Mouse (Mus musculus) embryonic fibroblast, embryonic 13.5 days (primary cell): ENCODE data around the gene Gm45837.

Experiments
- CTCF ChIP-seq: IDR thresholded peaks from 2 replicates; pipeline ENCODE4 v1.5.1; 2011; ENCODE audit warnings: mild to moderate bottlenecking, control low read depth, low read length, moderate library complexity, borderline replicate concordance; ENCODE audit not compliant: insufficient read depth
- POLR2A ChIP-seq: IDR thresholded peaks from 2 replicates; pipeline ENCODE4 v1.6.1; 2011; ENCODE audit warnings: low read depth, mild to moderate bottlenecking, control low read depth, low read length, moderate library complexity

DNA sequence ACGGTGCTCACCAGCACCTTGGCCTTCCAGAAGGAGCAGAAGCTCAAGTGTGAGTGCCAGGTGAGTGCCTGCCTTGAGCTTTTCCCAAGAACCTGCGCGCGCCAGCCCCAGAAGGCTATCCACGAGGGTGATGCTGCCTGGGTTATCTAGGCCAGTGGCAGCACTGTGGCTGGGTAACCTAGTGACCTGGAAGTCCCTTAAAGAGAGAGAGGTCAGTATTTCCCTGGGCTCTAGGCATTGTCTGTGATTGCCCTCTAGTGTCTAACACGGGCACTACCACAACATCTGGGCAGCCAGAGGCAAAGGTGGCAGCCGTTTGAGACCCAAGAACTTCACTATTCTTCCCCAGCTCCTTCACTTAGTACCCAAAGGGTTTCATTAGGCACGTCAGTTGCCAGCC, 92.7 kb downstream of the Gm45837 start:
- TF ChIP-seq CTCF (peak; percentile 59; the same call in 1 of the 2 replicates), POLR2A (no peak)
